Mouse (Mus musculus) testis, adult 2 months (tissue): ENCODE results near the gene Plcb3.

Experiments
- CTCF ChIP-seq: fragments of 200-500 bp; IDR thresholded peaks from 2 replicates; pipeline ENCODE4 v1.5.1; 2012; ENCODE audit warnings: low read depth, mild to moderate bottlenecking, inconsistent platforms, low read length, moderate library complexity; ENCODE audit not compliant: control insufficient read depth, insufficient read depth, insufficient replicate concordance
- POLR2A ChIP-seq: fragments of 200-500 bp; IDR thresholded peaks from 2 replicates; pipeline ENCODE4 v1.6.1; 2012; ENCODE audit warnings: low read depth, mild to moderate bottlenecking, inconsistent platforms, low read length, moderate library complexity; ENCODE audit not compliant: control insufficient read depth

DNA sequence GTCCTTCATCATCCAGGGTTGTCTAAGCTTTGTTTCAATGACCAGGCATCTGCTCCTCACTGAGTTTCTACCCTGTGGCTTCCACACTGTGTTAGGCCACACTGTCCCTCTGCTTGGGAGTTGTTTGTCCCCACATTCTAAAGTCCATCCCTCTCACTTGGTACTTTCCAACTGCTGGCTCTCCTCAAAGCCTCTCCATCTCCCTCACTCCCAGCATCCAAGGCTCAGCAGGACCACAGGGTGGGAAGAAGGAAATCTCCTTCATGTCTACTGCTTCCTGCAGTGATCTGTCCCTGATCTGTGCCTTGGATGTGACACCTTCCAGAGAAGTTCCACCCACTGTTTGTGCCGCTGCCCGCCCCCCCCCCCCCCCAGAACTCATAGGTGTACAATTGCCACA, 45.3 kb downstream of the Plcb3 start:
- TF ChIP-seq CTCF (no peak), POLR2A (no peak)
